Mouse (Mus musculus) cortical plate, adult 2 months (tissue): ENCODE measurements around the gene Kcnip2.

Experiments used
- CTCF ChIP-seq: fragments of 200-500 bp; IDR thresholded peaks from 2 replicates; pipeline ENCODE4 v1.5.1; 2011; ENCODE audit warnings: mild to moderate bottlenecking, control low read depth, low read length; ENCODE audit not compliant: insufficient read depth; ENCODE audit errors: extremely low read depth
- POLR2A ChIP-seq: fragments of 200-500 bp; IDR thresholded peaks from 2 replicates; pipeline ENCODE4 v1.6.1; 2011; ENCODE audit warnings: mild to moderate bottlenecking, low read length, control low read depth; ENCODE audit not compliant: insufficient read depth; ENCODE audit errors: extremely low read depth

- TF ChIP-seq CTCF (no peak), POLR2A (no peak)
Measured at GRCm38 (mm10) chr19:45803408-45803807, 12.5 kb downstream of the Kcnip2 start.
